Mouse (Mus musculus) bone marrow, adult 2 months (tissue): ENCODE data around the gene Hist1h2ba. TPM values are rescaled to one million over a fixed set of nuclear protein-coding genes. Genes with fewer than 3 reads are reported as not detected.

Experiments
- H3K27ac ChIP-seq: fragments of 200-500 bp; 2 replicates; pipeline ENCODE4 v1.5.1; 2012; ENCODE audit warnings: low read depth, mild to moderate bottlenecking, control low read depth, inconsistent platforms, low read length; ENCODE audit not compliant: control insufficient read depth, poor library complexity, insufficient read depth
- H3K4me1 ChIP-seq: fragments of 200-500 bp; 2 replicates; pipeline ENCODE4 v1.6.1; 2011; ENCODE audit warnings: low read length; ENCODE audit not compliant: control insufficient read depth, insufficient read depth
- H3K4me3 ChIP-seq: fragments of 200-500 bp; replicated peaks from 2 replicates; pipeline ENCODE3; 2011; ENCODE audit warnings: mild to moderate bottlenecking, low read depth, low read length, control low read depth; ENCODE audit not compliant: control insufficient read depth
- CTCF ChIP-seq: fragments of 200-500 bp; IDR thresholded peaks from 2 replicates; pipeline ENCODE4 v1.5.1; 2011; ENCODE audit warnings: low read length, control low read depth; ENCODE audit not compliant: control insufficient read depth, insufficient read depth
- POLR2A ChIP-seq: fragments of 200-500 bp; IDR thresholded peaks from 2 replicates; pipeline ENCODE4 v1.6.1; 2011; ENCODE audit warnings: low read depth, mild to moderate bottlenecking, control low read depth, low read length, borderline replicate concordance; ENCODE audit not compliant: control insufficient read depth
- WGBS: fragments of 180-500 bp; shearing (Covaris S2); methylation state at CpG from one replicate; pipeline ENCODE4 v1.1.7; 2018; 5-methylcytosine and 5-hydroxymethylcytosine counted together
- polyA plus RNA-seq: library from polyadenylated mRNA; stranded (reverse); fragments of >200 nt; gene quantifications from 2 replicates; pipeline ENCODE4 v1.2.4, GENCODE M21; 2011; ENCODE audit warnings: low replicate concordance; ENCODE audit not compliant: missing spikeins, insufficient read depth, insufficient read length

Gene Hist1h2ba
- polyA plus RNA-seq, 1 experiment: not detected

- H3K4me3 ChIP-seq: no peak overlapping the region
- H3K27ac ChIP-seq: no peak overlapping the region
- TF ChIP-seq CTCF (no peak), POLR2A (no peak)
- H3K4me1 ChIP-seq: no peaks in the 10 kb centered on the region
- WGBS: 82% methylated on average over 2 of the region's 2 CpGs
These were observed 8.9 kb upstream of the Hist1h2ba start for GRCm38 (mm10) chr13:23942861-23943260.

GRCm38 (mm10) chr13:23940291-23940690 is 6.3 kb upstream of the Hist1h2ba start:
- TF ChIP-seq POLR2A (no peak), CTCF (no peak)
- 75% methylated on average over 6 of the region's 6 CpGs for WGBS
- Histone ChIP-seq H3K4me3 (no peak overlapping the region), H3K27ac (no peak overlapping the region), H3K4me1 (no peaks in the 10 kb centered on the region)

- 85% methylated on average over 1 of the region's 1 CpGs for WGBS
- Histone ChIP-seq H3K27ac (no peak overlapping the region), H3K4me1 (no peaks in the 10 kb centered on the region), H3K4me3 (no peak overlapping the region)
- TF ChIP-seq CTCF: no peak
- no peak for TF ChIP-seq POLR2A
These were observed 4.7 kb upstream of the Hist1h2ba start for GRCm38 (mm10) chr13:23938699-23939098.

- TF ChIP-seq CTCF: no peak
- no peak for TF ChIP-seq POLR2A
- Histone ChIP-seq H3K4me3 (no peak within 1 kb of the TSS), H3K4me1 (no peaks in the 10 kb centered on the region), H3K27ac (no peak within 1 kb of the TSS; the same call in 1 of the 2 replicates)
- 92% methylated on average over 10 of the region's 10 CpGs for WGBS
These were observed 210 bp upstream of the Hist1h2ba start, which contains the start of gene Hist1h2aa for GRCm38 (mm10) chr13:23934211-23934520. Hist1h2aa (plus strand) TSS chr13:23934462.

- TF ChIP-seq POLR2A (no peak), CTCF (no peak)
- Histone ChIP-seq H3K4me3 (no peak overlapping the region), H3K4me1 (no peaks in the 10 kb centered on the region), H3K27ac (no peak overlapping the region)
- WGBS: 76% methylated on average over 11 of the region's 11 CpGs
These were observed 3.1 kb downstream of the Hist1h2ba start for GRCm38 (mm10) chr13:23930904-23931303.

- Histone ChIP-seq H3K4me1 (no peaks in the 10 kb centered on the region), H3K4me3 (no peak overlapping the region), H3K27ac (no peak overlapping the region)
- TF ChIP-seq CTCF: no peak
- TF ChIP-seq POLR2A: no peak
- WGBS: 85% methylated on average over 9 of the region's 9 CpGs
These were observed 3.5 kb downstream of the Hist1h2ba start for GRCm38 (mm10) chr13:23930461-23930860.

GRCm38 (mm10) chr13:23928637-23929036 is 5.3 kb downstream of the Hist1h2ba start:
- 62% methylated on average over 3 of the region's 3 CpGs for WGBS

GRCm38 (mm10) chr13:23925792-23926191 is 8.2 kb downstream of the Hist1h2ba start:
- H3K4me3 ChIP-seq: no peak overlapping the region
- no peaks in the 10 kb centered on the region for H3K4me1 ChIP-seq
- 76% methylated on average over 2 of the region's 2 CpGs for WGBS
- TF ChIP-seq CTCF (no peak), POLR2A (no peak)
- no peak overlapping the region; the same call in 1 of the 2 replicates for H3K27ac ChIP-seq

More at GRCm38 (mm10) chr13:23928637-23929036, 5.3 kb downstream of the Hist1h2ba start:
- Histone ChIP-seq H3K4me1 (no peaks in the 10 kb centered on the region), H3K27ac (no peak overlapping the region), H3K4me3 (no peak overlapping the region)
- TF ChIP-seq POLR2A (no peak), CTCF (no peak)

GRCm38 (mm10) chr13:23917674-23918073 is 16.3 kb downstream of the Hist1h2ba start:
- Histone ChIP-seq H3K4me1 (peaks cover 1% of the 10 kb centered on the region; the same call in 1 of the 2 replicates), H3K4me3 (no peak overlapping the region), H3K27ac (no peak overlapping the region)
- TF ChIP-seq POLR2A (no peak), CTCF (no peak)
- WGBS: 59% methylated on average over 4 of the region's 4 CpGs
